Mouse (Mus musculus): Measurements from ENCODE around the gene Clstn2. TPM values are rescaled to one million over a fixed set of nuclear protein-coding genes. Genes with fewer than 3 reads are reported as not detected.

Gene Clstn2
- total and polyA plus RNA-seq, 3 experiments: not detected

DNA sequence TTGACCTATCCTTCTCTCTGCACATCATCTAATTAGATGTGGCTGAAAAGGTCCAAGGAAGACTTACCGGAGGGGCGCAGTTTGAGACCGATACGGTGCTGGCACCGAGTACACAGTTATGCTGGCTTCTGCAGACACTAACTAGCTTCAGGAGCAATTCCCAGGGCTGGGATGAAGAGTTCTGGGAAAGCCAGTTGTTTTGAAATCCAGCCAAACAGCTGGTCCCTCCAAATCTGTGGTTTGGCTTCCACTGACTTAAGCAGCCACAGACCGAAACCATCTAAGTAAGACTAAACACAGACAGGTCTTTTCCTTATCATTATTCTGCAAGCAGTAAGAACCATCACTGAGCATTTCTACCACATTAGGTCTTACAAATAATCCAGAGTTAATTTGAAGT lies 558.1 kb downstream of the Clstn2 start:
- no peaks in the 10 kb centered on the region for H3K27me3 ChIP-seq (ENCODE audit: control insufficient read depth in 1 of 2, insufficient read depth in 2 of 2, low read length in 2 of 2)
- no peak overlapping the region for H3K27ac ChIP-seq (ENCODE audit: control insufficient read depth, low read depth, low read length)
- H3K36me3 ChIP-seq (ENCODE audit: control insufficient read depth in 1 of 2, insufficient read depth in 2 of 2, low read length in 2 of 2): no peaks in the 10 kb centered on the region
- H3K4me3 ChIP-seq (ENCODE audit: control insufficient read depth in 1 of 2, insufficient read depth in 1 of 2, low read depth in 2 of 2, low read length in 2 of 2): no peak overlapping the region
- no peak for TF ChIP-seq GABPA (IDR thresholded peaks at IDR 0.05; ENCODE audit: low read depth, low read length)
- no peak for TF ChIP-seq CHD1 (IDR thresholded peaks at IDR 0.05; ENCODE audit: low read depth, low read length)
- no peak for TF ChIP-seq TAL1 (IDR thresholded peaks at IDR 0.05; ENCODE audit: low read length)
- no peak for TF ChIP-seq JUND (IDR thresholded peaks at IDR 0.05; ENCODE audit: low read depth, low read length)
- TF ChIP-seq RAD21 (IDR thresholded peaks at IDR 0.05; ENCODE audit: low read depth, low read length): no peak
- TF ChIP-seq TCF12 (IDR thresholded peaks at IDR 0.05; ENCODE audit: low read depth, low read length): no peak
- no peak for TF ChIP-seq MYB (IDR thresholded peaks at IDR 0.05; ENCODE audit: low read depth, low read length)
- TF ChIP-seq UBTF (IDR thresholded peaks at IDR 0.05; ENCODE audit: borderline replicate concordance, insufficient read depth, low read depth, low read length): no peak
- TF ChIP-seq MEF2A (IDR thresholded peaks at IDR 0.05; ENCODE audit: extremely low read depth, insufficient replicate concordance, low read depth, low read length, poor library complexity, severe bottlenecking): no peak
- no peak for TF ChIP-seq ZKSCAN1 (IDR thresholded peaks at IDR 0.05; ENCODE audit: low read depth, low read length)
- TF ChIP-seq CHD2 (IDR thresholded peaks at IDR 0.05; ENCODE audit: low read length): no peak
- no peak for TF ChIP-seq MYC (IDR thresholded peaks at IDR 0.05; ENCODE audit: low read depth, low read length)
- no peak for TF ChIP-seq MXI1 (IDR thresholded peaks at IDR 0.05; ENCODE audit: low read depth, low read length)
- TF ChIP-seq TBP (IDR thresholded peaks at IDR 0.05; ENCODE audit: low read depth, low read length): no peak
- TF ChIP-seq POLR2A (IDR thresholded peaks at IDR 0.05; ENCODE audit: control insufficient read depth in 1 of 2, insufficient read depth in 1 of 2, low read depth in 1 of 2, low read length in 2 of 2, poor library complexity in 1 of 2): no peak
- TF ChIP-seq HCFC1 (IDR thresholded peaks at IDR 0.05; ENCODE audit: low read depth, low read length): no peak
- no peak for TF ChIP-seq GATA1 (IDR thresholded peaks at IDR 0.05; ENCODE audit: low read depth, low read length)
- no peak for DNase-seq (ENCODE audit: low read depth, low spot score)
- no peaks in the 10 kb centered on the region for H3K4me1 ChIP-seq (ENCODE audit: control insufficient read depth in 1 of 2, insufficient read depth in 2 of 2, low read length in 2 of 2)
- no peaks in the 10 kb centered on the region for H3K9me3 ChIP-seq (replicated peaks; ENCODE audit: insufficient read depth, low read length)
- H3K9ac ChIP-seq (ENCODE audit: control insufficient read depth, low read depth, low read length, poor library complexity, severe bottlenecking): no peak overlapping the region
- H3K79me2 ChIP-seq (ENCODE audit: control insufficient read depth, insufficient read depth, low read length, poor library complexity): no peaks in the 10 kb centered on the region

DNA sequence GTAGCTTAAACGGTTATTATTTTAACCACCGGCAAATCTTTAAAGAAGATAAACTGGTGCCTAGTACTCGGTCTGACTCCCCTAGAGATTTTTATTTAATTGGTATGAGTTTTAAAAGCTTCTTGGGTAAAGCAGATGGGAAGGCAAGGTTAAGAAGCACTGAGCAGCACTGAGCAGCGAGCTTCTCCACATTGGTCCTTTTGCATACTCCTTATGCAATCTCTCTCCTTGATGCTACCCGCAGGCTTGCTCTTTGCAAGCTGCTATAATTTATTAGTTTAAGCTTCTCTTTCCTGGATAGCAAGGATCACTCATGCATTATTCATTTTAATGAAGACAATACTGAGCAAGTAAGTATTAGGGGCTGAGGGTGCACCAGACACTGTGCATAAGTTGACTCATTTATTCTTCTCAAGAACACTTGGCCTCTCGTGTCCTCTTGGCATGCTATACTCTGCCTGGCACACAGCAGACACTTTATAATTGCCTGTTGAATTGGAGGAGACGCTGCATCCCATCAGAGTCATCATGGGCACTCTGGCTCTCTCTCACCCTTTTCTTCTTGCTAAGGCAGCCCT lies 561.9 kb downstream of the Clstn2 start:
- no peak overlapping the region for H3K9ac ChIP-seq (ENCODE audit: control insufficient read depth, low read depth, low read length, poor library complexity, severe bottlenecking)
- H3K9me3 ChIP-seq (replicated peaks; ENCODE audit: insufficient read depth, low read length): no peaks in the 10 kb centered on the region
- no peak for TF ChIP-seq USF2 (IDR thresholded peaks at IDR 0.05; ENCODE audit: borderline replicate concordance in 1 of 2, insufficient read depth in 1 of 2, low read depth in 1 of 2, low read length in 2 of 2)
- TF ChIP-seq POLR2AphosphoS5 (IDR thresholded peaks at IDR 0.05; ENCODE audit: borderline replicate concordance, low read depth, low read length): no peak
- TF ChIP-seq JUND (IDR thresholded peaks at IDR 0.05; ENCODE audit: low read depth, low read length): no peak
- no peak for TF ChIP-seq HCFC1 (IDR thresholded peaks at IDR 0.05; ENCODE audit: low read depth, low read length)
- TF ChIP-seq USF1 (IDR thresholded peaks at IDR 0.05; ENCODE audit: low read depth, low read length): no peak
- no peak for TF ChIP-seq GATA1 (IDR thresholded peaks at IDR 0.05; ENCODE audit: low read depth, low read length)
- TF ChIP-seq SMC3 (IDR thresholded peaks at IDR 0.05; ENCODE audit: low read depth, low read length): no peak
- no peak for TF ChIP-seq TBP (IDR thresholded peaks at IDR 0.05; ENCODE audit: low read depth, low read length)
- no peak for TF ChIP-seq RAD21 (IDR thresholded peaks at IDR 0.05; ENCODE audit: low read depth, low read length)
- TF ChIP-seq ZC3H11A (IDR thresholded peaks at IDR 0.05; ENCODE audit: low read depth, low read length): no peak
- TF ChIP-seq MXI1 (IDR thresholded peaks at IDR 0.05; ENCODE audit: low read depth, low read length): no peak
- no peak for TF ChIP-seq CHD2 (IDR thresholded peaks at IDR 0.05; ENCODE audit: low read length)
- H3K4me3 ChIP-seq (ENCODE audit: control insufficient read depth in 1 of 2, insufficient read depth in 1 of 2, low read depth in 2 of 2, low read length in 2 of 2): no peak overlapping the region
- no peaks in the 10 kb centered on the region for H3K27me3 ChIP-seq (ENCODE audit: control insufficient read depth in 1 of 2, insufficient read depth in 2 of 2, low read length in 2 of 2)
- DNase-seq (ENCODE audit: low read depth, low spot score): no peak
- no peaks in the 10 kb centered on the region for H3K36me3 ChIP-seq (ENCODE audit: control insufficient read depth in 1 of 2, insufficient read depth in 2 of 2, low read length in 2 of 2)
- H3K4me1 ChIP-seq (ENCODE audit: control insufficient read depth in 1 of 2, insufficient read depth in 2 of 2, low read length in 2 of 2): no peaks in the 10 kb centered on the region
- H3K27ac ChIP-seq (ENCODE audit: control insufficient read depth, low read depth, low read length): no peak overlapping the region
- no peaks in the 10 kb centered on the region for H3K79me2 ChIP-seq (ENCODE audit: control insufficient read depth, insufficient read depth, low read length, poor library complexity)
